Mouse (Mus musculus): ENCODE results near the gene Fggy.

The Fggy gene

GRCm38 (mm10) chr4:95729142-95729826 lies 172.0 kb downstream of the Fggy start:
- DNase-seq (ENCODE audit: low spot score in 2 of 2), result no peak

DNA sequence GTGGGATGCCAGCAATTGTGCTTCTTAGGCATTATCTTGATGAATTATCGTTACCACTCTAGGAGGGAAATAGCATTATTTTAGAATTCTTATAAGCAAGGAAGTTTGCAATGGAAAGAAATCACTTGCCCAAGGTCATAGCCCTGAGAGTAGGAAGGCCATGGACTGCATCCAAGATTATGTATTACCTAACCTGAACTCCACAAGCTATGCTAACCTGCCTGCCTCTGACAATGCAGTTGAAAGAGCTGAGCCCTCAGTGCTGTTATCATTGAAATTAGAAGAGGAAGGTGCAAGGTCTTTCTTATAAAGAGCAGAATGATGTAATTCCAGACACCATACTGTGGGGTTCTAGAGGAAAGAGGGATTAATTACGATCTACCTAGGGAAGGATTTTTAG lies 173.8 kb downstream of the Fggy start:
- no peak for DNase-seq (ENCODE audit: low spot score in 2 of 2)

- DNase-seq (ENCODE audit: low spot score in 2 of 2), result no peak
Observed at GRCm38 (mm10) chr4:95733397-95734249, 176.3 kb downstream of the Fggy start.

- DNase-seq (ENCODE audit: low spot score in 2 of 2), result no peak
Observed at GRCm38 (mm10) chr4:95735967-95736366, 178.7 kb downstream of the Fggy start.

DNA sequence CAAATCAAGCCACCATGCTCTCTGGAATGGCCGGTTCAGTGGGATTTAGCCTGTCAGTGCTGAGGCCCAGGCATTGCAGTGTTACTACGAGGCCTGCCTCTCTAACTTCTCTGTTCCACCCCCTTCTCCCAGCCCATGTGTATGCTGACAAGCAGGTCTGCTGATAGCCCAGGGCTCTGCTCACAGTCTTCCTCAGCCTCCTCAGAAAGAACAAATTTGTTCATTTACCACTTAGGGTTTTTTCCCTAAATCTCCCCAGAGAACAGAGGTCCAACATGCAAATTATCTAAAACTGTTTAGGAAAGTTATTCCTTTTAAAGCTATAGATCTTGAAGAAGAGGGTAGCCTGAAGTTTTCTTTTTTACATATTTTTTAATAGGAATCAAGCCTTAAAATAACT lies 179.4 kb downstream of the Fggy start:
- DNase-seq (ENCODE audit: low spot score in 2 of 2), result no peak

- no peak for DNase-seq (ENCODE audit: low spot score in 2 of 2)
Observed at GRCm38 (mm10) chr4:95738179-95738578, 180.9 kb downstream of the Fggy start.

DNA sequence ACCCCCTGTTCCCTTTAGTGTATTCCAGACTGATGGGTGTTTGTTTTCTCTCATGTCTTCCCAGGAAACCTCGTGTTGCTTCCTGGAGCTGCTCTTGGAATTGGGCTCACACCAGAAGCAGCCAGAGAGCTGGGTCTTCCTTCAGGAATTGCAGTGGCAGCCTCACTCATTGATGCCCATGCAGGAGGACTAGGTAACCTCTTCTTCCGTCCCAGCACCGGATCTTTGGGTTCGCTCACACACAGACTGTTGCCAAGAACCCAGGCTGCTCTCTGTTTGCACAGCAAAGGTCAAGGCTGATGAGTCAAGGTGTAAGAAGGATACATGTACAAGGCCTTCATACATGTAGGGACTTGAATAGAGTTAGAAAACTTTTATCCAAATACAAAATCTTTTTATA lies 181.4 kb downstream of the Fggy start:
- no peak for DNase-seq (ENCODE audit: low spot score in 2 of 2)

GRCm38 (mm10) chr4:95741115-95741734 lies 183.9 kb downstream of the Fggy start:
- no peak for DNase-seq (ENCODE audit: low spot score in 2 of 2)

GRCm38 (mm10) chr4:95742986-95743385 lies 185.7 kb downstream of the Fggy start:
- no peak for DNase-seq (ENCODE audit: low spot score in 2 of 2)

GRCm38 (mm10) chr4:95746954-95747353 lies 189.6 kb downstream of the Fggy start:
- no peak for DNase-seq (ENCODE audit: low spot score in 2 of 2)

DNA sequence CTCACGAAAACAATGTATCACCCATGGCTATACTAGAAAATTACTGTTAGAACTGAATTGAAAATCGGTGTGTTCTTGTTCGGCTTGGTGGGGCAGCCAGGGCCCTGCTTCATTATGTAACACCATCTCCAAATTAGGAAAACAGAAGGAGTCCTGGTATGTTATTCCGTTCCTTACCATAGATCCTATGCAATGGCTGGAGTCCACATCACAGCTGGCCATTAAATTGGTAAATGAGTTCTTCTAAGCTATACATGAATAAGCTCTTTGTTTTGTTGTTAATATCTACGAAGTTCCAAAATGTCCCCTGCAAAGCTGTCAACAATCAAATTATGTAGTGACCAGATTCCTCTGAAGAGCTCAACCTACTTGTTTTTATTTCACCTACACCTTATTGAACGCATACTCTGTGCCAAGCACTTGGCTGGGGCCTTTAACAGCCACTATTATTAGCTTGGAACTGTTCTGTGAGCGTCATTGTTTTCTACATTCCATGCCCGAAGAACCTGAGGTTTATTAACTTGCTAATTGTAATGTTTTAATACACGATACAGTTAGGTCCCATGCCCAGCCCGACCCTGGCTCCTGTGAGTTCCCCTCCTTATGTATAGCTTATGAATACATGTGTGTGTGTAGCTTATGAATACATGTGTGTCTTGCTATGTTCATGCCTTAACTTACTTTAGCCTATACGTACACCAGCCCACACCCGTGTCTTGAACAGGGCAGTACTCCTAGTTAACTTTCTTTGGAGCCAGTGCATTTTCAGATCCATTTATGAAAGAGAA lies 190.3 kb downstream of the Fggy start:
- DNase-seq (ENCODE audit: low spot score in 2 of 2), result no peak

DNA sequence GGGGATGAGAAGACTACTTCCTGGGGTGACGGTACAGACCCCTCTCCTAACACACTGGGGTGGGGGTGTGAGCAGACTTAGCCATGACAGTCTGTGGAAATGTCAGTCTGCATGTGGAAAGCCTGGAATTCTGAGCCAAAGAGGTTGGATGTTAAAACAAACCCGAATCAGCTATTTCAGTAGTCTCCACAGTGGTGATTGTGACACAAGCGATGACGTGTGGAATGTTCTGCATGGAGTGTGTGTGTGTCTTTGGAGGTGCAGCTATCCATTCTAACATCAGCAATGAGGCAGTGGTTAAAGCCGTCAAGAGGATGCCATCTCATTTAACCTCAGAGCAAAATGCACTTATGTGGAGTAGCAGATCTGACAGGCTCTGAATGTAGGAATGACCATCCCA lies 192.9 kb downstream of the Fggy start:
- DNase-seq (ENCODE audit: low spot score in 2 of 2), result no peak

DNA sequence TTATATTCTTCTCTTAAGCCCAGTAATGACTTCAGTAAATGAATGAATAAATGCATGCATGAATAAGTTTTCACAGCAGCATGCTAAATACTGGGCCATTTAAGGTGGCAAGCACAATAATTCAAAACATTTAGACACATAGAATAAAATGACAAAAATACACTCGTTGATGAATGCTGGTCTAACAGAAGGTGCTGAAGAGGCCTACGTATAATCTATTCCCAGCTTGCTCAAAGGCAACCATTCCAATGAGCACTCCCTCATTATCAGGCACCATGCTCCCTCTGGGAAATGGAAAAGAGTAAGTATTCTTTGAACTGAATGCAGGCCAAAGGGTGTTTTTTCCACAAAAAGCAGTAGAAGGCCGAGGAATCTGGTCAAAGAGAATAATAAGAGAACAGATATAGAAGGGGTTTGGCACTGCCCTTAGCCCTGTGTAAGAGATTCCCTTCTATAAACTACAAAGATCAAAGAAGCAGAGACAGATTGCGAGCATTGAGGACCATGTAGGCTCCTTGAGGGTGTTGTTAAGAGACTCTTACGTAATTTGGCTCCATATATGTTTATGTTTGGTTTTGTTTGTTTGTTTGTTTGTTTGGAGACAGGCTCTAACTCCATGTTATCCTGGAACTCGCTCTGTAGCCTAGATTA lies 195.4 kb downstream of the Fggy start:
- no peak for DNase-seq (ENCODE audit: low spot score in 2 of 2)

DNA sequence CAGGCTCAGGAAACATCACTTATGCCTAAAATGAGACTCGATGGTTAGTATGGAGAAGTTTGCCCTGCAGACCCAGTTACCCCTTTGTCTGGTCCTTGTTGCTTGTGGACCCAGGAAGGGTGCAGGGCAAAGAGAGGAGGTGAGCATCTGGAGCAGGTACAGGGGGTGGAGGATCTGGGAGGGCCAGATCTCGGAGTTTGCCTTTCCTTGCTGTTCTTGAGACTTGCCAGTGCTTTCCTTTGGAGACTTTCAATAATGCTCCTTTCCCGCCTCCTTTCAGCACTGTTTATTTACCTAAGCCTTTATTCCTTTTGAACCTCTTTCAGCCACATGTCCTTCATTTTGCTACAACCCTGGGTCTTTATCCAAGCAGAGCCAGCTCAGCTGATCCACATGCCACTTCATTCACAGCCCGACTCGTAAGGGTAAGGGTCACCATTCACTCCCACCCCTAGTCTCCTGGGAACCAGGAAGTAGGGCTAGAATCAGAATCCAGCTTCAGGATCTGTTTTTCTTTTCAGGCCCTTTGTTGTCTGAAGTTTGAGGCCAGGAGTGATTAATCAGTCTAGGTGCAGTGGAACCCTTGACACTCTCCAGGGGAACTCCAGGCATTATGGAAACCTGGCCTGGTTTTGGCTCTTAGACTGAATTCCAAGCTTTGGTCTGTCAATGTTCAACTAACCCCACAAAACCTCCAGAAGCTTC lies 201.9 kb downstream of the Fggy start:
- DNase-seq (ENCODE audit: low spot score in 2 of 2), result no peak

- DNase-seq (ENCODE audit: low spot score in 2 of 2), result no peak
Observed at GRCm38 (mm10) chr4:95765359-95765758, 208.1 kb downstream of the Fggy start.

DNA sequence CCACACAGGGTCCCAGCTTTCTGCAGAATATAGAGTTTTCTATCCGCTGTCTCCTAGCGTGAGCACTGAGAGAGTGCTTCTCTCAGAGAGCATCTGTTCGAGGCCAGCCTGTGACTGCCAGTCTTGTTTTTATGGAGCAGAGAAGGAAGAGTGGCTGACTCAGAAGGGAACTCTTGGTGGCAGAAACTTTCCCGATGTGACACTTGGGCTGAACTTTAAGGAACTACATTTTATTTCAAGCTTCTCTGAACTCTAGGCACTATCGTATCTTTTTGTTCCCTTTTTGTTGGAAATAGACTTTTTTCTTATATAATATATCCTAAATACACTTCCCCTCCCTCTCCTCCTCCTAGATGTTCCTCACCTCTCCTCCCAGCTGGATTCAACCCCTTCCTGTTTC lies 213.2 kb downstream of the Fggy start:
- DNase-seq (ENCODE audit: low spot score in 2 of 2), result no peak

DNA sequence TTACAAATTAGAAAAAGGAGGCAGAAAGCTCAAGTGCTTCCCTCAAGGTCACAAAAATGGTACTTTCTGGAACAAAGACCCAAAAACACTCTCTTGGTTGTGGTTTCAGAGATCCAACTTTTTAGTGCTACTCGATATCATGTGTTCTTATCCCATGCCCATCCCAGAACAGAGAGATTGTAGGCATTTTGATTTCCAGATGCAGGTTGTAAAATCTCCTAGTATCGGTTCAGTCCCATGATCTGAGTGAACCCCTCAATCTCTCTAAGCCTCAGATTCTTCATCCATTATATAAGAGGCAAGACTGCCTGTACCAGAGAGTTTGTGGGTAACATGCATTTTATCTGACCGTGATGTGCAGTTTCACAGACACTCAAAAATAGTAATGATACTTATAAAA lies 214.2 kb downstream of the Fggy start:
- DNase-seq (ENCODE audit: low spot score in 2 of 2), result no peak

GRCm38 (mm10) chr4:95771945-95772344 lies 214.6 kb downstream of the Fggy start:
- no peak for DNase-seq (ENCODE audit: low spot score in 2 of 2)

GRCm38 (mm10) chr4:95772663-95773062 lies 215.4 kb downstream of the Fggy start:
- DNase-seq (ENCODE audit: low spot score in 2 of 2), result no peak

DNA sequence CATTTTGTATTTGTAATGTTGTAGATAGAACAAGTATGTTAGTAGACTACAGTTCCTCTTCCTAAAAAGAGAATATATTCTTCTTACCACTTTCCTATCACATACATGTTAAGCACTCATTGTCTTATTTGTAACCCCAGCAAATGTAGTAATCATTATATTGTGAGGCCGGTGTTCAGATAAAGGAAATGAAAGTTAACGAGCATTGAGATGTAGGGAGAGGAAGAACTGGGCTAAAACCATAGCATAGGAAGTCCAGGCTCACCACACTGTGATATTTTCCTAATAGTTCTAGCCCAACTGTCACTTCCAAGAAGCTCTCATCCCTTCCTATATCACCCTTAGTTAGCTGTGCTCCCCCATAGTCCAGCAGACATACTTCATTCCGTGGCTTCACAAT lies 218.3 kb downstream of the Fggy start:
- no peak for DNase-seq (ENCODE audit: low spot score in 2 of 2)

DNA sequence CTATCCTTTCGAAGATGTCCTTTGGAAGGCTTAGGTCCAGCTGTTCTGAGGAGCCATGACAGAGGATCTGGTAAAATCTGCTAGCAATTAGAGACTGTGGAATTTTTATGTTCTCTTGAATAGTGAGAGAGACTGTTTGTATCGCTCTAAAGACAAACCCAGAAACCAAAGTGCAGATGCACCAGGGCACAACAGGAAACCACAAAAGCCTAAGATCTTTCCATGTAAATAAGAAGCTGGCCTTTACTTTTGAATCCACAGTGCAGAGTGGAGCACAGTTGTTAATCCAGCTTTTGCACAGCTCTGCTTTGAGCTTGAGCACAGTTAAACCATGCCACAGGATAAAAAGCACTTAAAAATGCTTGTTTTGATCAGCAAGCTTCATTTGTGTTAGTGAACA lies 220.5 kb downstream of the Fggy start:
- no peak for DNase-seq (ENCODE audit: low spot score in 2 of 2)

All from spleen, postnatal 14 days (tissue).